Mouse (Mus musculus) urinary bladder, postnatal 10 days (tissue): ENCODE measurements around the gene Ptpn6.
"Not testable (repeated sequence)": the region's sequence is repeated elsewhere in the genome, so short reads cannot be mapped to it uniquely, and the experiment has no call there.

ENCODE experiments used
- DNase-seq: peaks from one replicate; pipeline ENCODE4 v3.0.0; 2022; ENCODE audit warnings: low spot score

The Ptpn6 gene

GRCm38 (mm10) chr6:124699366-124699765 is 39.1 kb downstream of the Ptpn6 start:
- no peak for DNase-seq

- DNase-seq, result no peak
Observed at GRCm38 (mm10) chr6:124698751-124699150, 39.8 kb downstream of the Ptpn6 start.

- DNase-seq, result no peak
Observed at GRCm38 (mm10) chr6:124696441-124697150, 41.9 kb downstream of the Ptpn6 start.

GRCm38 (mm10) chr6:124694166-124694955 is 44.2 kb downstream of the Ptpn6 start:
- DNase-seq, result no peak

GRCm38 (mm10) chr6:124693243-124693981 is 45.1 kb downstream of the Ptpn6 start:
- no peak for DNase-seq

GRCm38 (mm10) chr6:124690517-124690916 is 48.0 kb downstream of the Ptpn6 start:
- DNase-seq, result no peak

GRCm38 (mm10) chr6:124689011-124689410 is 49.5 kb downstream of the Ptpn6 start:
- DNase-seq, result no peak

GRCm38 (mm10) chr6:124688151-124688758 is 50.3 kb downstream of the Ptpn6 start:
- DNase-seq, result no peak

- DNase-seq, result not testable (repeated sequence)
Observed at GRCm38 (mm10) chr6:124686644-124687043, 51.9 kb downstream of the Ptpn6 start.

- no peak for DNase-seq
Observed at GRCm38 (mm10) chr6:124685606-124686386, 52.7 kb downstream of the Ptpn6 start.

GRCm38 (mm10) chr6:124683591-124684417 is 54.7 kb downstream of the Ptpn6 start:
- no peak for DNase-seq

- DNase-seq, result not testable (repeated sequence)
Observed at GRCm38 (mm10) chr6:124682291-124682690, 56.2 kb downstream of the Ptpn6 start.

GRCm38 (mm10) chr6:124679486-124679885 is 59.0 kb downstream of the Ptpn6 start:
- no peak for DNase-seq

- DNase-seq, result no peak
Observed at GRCm38 (mm10) chr6:124678769-124679168, 59.7 kb downstream of the Ptpn6 start.

- DNase-seq, result no peak
Observed at GRCm38 (mm10) chr6:124676171-124676570, 62.3 kb downstream of the Ptpn6 start.

GRCm38 (mm10) chr6:124674591-124674990 is 63.9 kb downstream of the Ptpn6 start:
- no peak for DNase-seq

- no peak for DNase-seq
Observed at GRCm38 (mm10) chr6:124673619-124674018, 64.9 kb downstream of the Ptpn6 start.

- DNase-seq, result no peak
Observed at GRCm38 (mm10) chr6:124672100-124672499, 66.4 kb downstream of the Ptpn6 start.
